Mouse (Mus musculus) urinary bladder, adult 2 months (tissue): ENCODE measurements around the gene Als2cr12. TPM values are rescaled to one million over a fixed set of nuclear protein-coding genes. Genes with fewer than 3 reads are reported as not detected.
"Not testable (repeated sequence)": the region's sequence is repeated elsewhere in the genome, so short reads cannot be mapped to it uniquely, and the experiment has no call there.

Source experiments
- DNase-seq: peaks from one replicate; pipeline ENCODE4 v3.0.0; 2022; ENCODE audit warnings: low spot score
- polyA plus RNA-seq: library from polyadenylated mRNA; depleted of rRNA; stranded (reverse); fragments of >200 nt; gene quantifications from 2 replicates; pipeline ENCODE4 v1.2.3, GENCODE M21; 2012

Gene Als2cr12
- polyA plus RNA-seq, 1 experiment: 0.83 TPM

- no peak for DNase-seq
These were observed 5.6 kb downstream of the Als2cr12 start for GRCm38 (mm10) chr1:58690006-58690744.

DNA sequence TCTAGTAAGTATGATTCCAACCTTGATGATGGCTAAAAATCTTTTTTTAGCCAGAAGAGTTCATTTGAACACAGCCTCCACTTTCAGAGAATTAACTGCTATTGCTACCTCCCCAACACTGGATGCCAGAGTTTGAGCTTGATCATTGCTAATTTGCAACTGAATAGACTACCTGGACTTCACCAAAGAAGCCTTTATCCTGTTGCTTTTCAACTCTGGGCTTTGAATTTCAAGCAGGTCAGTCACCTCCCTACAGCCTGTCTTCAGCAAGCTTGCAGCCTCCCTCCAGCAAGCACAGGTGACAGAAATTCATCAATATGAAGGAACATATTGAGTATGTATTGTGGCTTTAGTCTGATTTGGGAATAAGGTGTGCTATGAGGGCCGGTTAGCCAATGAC lies 6.4 kb downstream of the Als2cr12 start:
- DNase-seq: no peak

DNA sequence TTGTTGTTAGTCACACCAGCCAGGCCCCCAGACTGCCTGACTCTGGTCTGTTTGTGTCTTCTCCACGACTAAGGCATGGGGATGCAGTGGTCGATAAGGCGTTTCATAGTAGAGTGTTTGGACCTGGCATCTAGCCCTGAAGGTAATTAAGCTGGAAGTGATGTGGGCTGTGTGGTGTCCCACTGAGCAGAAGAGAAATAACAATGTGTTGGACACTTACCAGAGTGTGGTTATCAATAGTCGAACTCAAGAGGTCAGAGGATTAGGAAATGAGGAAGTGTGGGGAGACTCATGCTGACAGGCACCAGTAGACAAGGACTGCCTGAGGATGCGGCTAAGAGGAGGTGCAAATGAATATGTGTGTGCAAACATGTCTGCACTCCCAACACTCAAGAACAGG lies 17.4 kb downstream of the Als2cr12 start:
- DNase-seq: not testable (repeated sequence)

GRCm38 (mm10) chr1:58677575-58677974 lies 18.2 kb downstream of the Als2cr12 start:
- DNase-seq: no peak

- DNase-seq: no peak
These were observed 20.8 kb downstream of the Als2cr12 start for GRCm38 (mm10) chr1:58675011-58675410.

GRCm38 (mm10) chr1:58672116-58672515 lies 23.7 kb downstream of the Als2cr12 start:
- DNase-seq: no peak

DNA sequence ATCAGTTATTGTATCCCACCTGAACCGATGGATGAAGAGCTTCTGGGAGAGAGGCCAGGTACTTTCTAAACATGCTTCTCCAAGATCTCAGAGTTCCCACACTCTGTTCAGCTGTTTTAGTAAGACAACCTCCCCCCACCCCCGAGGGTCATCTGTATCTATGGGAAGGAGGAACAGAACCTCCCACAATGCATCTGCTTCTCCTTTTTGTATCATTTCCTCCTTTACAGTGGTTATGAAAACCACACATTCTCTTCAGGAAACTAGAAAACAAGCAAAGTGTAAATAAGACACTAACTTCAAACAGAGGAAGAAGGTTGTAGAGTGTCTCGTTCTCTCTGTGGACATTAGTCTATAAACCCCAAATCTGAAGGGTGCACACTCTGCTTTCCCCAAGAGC lies 26.2 kb downstream of the Als2cr12 start:
- DNase-seq: not testable (repeated sequence)

DNA sequence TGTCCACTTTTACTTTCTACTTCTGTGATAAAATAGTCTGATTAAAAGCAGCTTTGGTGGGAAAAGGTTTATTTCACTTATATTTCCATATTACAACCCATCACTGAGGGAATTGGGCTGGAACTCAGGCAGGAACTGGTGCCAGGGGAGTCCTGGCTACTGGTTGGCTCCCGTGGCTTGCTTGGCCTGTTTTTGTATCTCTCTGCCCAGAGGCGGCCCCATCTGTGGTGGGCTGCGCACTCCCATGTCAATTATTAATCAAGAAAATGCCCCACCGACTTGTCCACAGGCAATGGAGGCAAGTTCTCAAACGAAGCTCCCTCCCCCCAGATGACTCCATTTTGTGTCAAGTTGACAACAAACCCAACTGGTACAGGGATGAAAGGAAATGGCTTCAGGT lies 27.6 kb downstream of the Als2cr12 start:
- no peak for DNase-seq

GRCm38 (mm10) chr1:58663365-58663764 lies 32.4 kb downstream of the Als2cr12 start:
- not testable (repeated sequence) for DNase-seq

DNA sequence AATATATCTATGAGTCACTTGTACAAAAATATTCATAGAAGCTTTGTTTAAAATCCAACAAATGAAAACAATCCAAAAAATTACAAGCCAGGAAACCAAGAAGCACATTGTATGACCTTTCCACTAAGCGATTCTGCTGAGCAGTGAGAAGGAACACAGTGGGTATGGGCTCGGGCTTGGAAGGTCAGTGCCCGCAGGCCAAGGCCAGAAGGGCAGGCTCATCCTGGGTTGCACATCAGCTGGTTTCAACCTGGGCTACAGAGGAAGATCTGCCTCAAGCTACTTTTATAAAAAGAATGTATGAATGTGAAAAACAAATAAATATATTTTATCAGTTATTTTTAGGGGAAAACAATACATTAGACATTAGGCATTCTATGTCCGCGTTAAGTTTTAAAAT lies 33.1 kb downstream of the Als2cr12 start:
- not testable (repeated sequence) for DNase-seq

GRCm38 (mm10) chr1:58652480-58653403 lies 43.0 kb downstream of the Als2cr12 start:
- DNase-seq: peak; percentile 70

- not testable (repeated sequence) for DNase-seq
These were observed 44.0 kb downstream of the Als2cr12 start for GRCm38 (mm10) chr1:58651571-58652456.

DNA sequence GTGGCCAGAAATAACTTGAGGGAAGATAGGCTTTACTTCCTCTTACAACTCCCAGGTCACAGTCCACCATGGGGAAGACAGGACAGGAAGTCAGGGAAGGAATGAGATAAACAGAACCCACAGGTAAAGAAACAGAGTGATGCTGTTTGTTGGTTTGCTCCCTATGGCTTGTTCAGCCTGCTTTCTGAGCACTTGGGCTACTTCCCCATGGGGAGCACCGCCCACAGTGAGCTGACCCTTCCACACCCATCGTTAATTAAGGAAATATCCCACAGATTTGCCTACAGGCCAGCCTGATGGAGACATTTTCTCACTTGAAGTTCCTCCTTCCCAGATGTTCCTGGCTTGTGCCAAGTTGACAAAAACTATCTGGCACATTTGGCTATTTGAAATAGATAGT lies 66.9 kb downstream of the Als2cr12 start:
- not testable (repeated sequence) for DNase-seq

GRCm38 (mm10) chr1:58621996-58622748 lies 73.6 kb downstream of the Als2cr12 start:
- no peak for DNase-seq

DNA sequence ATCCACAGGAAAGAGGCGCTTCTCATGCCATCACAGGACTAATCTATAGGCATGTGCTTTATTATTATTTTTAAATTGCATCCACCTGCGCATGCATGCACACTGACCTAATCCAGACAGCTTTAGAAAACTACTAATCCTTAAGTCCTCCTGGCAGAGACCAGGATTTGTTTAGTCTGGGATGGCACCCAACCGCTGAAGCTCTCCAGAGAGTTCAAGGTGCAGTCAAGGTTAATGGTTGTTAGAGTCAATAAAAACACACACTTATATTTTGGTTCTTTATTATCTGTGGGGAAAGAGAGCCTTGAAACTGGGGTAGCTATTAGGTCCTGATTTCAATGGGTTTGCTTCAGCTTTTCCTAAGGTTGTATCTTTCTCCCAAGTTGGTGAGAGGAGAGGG lies 74.5 kb downstream of the Als2cr12 start:
- DNase-seq: no peak

DNA sequence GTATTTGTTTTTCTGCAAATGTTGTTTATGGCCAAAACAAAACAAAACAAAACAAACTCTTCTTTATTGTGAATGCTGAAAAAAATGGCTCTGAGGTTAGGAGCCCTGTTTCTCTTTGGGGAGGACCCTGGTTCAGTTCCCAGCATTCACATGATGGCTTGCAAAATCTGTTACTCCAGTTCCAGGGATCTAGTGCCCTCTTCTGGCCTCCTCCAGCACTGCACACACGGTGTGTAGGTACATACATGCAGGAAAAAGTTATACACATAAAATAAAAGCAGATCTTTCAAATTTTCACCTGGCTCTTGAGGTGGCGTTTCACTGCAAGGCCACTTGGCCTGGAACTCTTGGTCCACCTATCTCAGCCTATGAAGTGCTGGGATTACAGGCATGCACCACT lies 77.0 kb downstream of the Als2cr12 start:
- DNase-seq: no peak

- DNase-seq: no peak
These were observed 77.7 kb downstream of the Als2cr12 start for GRCm38 (mm10) chr1:58617978-58618668.

DNA sequence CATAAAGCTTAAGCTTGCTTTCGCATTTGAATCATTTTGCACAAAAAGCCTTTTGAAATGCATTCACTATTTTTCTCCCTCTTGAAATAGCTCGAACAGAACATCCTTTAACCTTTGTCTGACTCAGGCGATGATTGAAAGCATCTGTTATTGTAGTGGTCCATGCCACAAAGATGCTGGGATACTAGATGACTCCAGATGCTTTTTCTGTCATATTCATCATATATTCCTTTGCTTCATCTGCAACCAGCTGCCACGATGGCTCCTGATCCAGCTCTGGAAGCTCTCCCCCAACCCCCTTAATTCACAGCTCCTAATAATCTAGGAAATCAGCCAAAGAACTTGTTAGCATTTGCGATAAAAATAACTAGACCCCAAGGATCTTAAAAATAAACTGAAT lies 78.7 kb downstream of the Als2cr12 start:
- DNase-seq: no peak

DNA sequence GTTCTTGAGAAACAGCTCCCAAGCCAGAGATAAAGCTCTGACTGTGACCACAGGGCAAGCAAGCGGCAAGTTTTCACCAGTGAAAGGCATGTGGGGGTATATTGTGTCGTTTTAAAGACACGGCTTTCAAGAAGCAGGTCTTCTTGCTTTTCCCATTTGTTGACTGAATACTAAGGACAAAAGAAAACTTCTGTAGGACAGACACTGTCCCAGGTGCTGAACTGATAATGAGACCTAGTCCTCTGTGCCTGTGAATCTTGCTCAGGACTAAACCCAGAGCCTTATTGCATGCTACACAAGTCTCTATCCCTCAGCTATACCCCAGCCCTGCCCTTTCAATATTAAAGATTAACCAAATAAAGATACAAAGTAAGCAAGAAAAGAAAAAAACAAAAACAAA lies 79.6 kb downstream of the Als2cr12 start:
- no peak for DNase-seq

DNA sequence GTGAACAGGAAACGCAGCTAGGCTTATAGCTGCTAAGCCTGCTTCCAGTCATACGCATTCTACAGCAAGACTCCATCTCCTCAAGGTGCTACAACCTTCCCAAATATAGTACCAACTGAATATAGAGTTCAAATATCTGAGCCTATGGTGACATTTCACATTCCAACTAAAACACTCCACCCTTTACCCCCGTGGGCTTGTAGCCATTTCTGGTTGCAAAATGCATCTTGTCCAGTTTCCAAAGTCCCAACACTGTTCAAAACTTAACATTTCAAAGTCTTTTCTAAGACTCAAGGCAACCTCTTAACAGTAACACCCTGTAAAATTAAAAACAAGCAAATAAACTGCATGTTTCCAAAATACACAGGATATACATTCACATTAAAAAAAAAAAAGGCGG lies 80.6 kb downstream of the Als2cr12 start:
- DNase-seq: no peak
